Mouse (Mus musculus) neural tube, embryonic 14.5 days (tissue): ENCODE data around the gene Pth1r. TPM values are rescaled to one million over a fixed set of nuclear protein-coding genes. Genes with fewer than 3 reads are reported as not detected.
A peak's percentile ranks its signal among the peaks of the same experiment; 100 is the strongest.

Experiments
- ATAC-seq: fragments of 200-750 bp; cut with Nextera tagmentation; 2 replicates; pipeline ENCODE4 v1.8.0; 2017; ENCODE audit warnings: low read depth, mild to moderate bottlenecking, moderate TSS enrichment, moderate library complexity
- H3K27ac ChIP-seq: fragments of 300-500 bp; sonication (generic); 2 replicates; pipeline ENCODE4 v1.5.1; 2014; ENCODE audit warnings: low read depth, mild to moderate bottlenecking, control low read depth, low read length, moderate library complexity, mixed read lengths
- H3K27me3 ChIP-seq: fragments of 300-500 bp; sonication (generic); 2 replicates; pipeline ENCODE4 v1.6.1; 2014; ENCODE audit warnings: low read length; ENCODE audit not compliant: control insufficient read depth, insufficient read depth
- H3K36me3 ChIP-seq: fragments of 300-500 bp; sonication (generic); 2 replicates; pipeline ENCODE4 v1.6.1; 2014; ENCODE audit warnings: low read length, mixed read lengths; ENCODE audit not compliant: control insufficient read depth, insufficient read depth
- H3K4me1 ChIP-seq: fragments of 300-500 bp; sonication (generic); 2 replicates; pipeline ENCODE4 v1.6.1; 2014; ENCODE audit warnings: low read length; ENCODE audit not compliant: control insufficient read depth, insufficient read depth
- H3K4me2 ChIP-seq: fragments of 300-500 bp; sonication (generic); 2 replicates; pipeline ENCODE4 v1.6.1; 2014; ENCODE audit warnings: mild to moderate bottlenecking, low read depth, low read length, control low read depth
- H3K4me3 ChIP-seq: fragments of 300-500 bp; sonication (generic); 2 replicates; pipeline ENCODE4 v1.5.1; 2014; ENCODE audit warnings: low read depth, low read length, control low read depth, mixed read lengths
- H3K9ac ChIP-seq: fragments of 300-500 bp; sonication (generic); replicated peaks from 2 replicates; pipeline ENCODE4 v1.6.1; 2014; ENCODE audit warnings: low read depth, mild to moderate bottlenecking, control low read depth, low read length, mixed read lengths
- H3K9me3 ChIP-seq: fragments of 300-500 bp; sonication (generic); 2 replicates; pipeline ENCODE4 v1.6.1; 2016; ENCODE audit warnings: low read length; ENCODE audit not compliant: control insufficient read depth
- WGBS: fragments of 180-500 bp; shearing (Covaris S2); extraction: QIAGEN DNeasy Blood & Tissue Kit; methylation state at CpG from one replicate; pipeline ENCODE4 v1.1.7; 2014; 5-methylcytosine and 5-hydroxymethylcytosine counted together
- polyA plus RNA-seq: library from polyadenylated mRNA; unstranded; fragments of >200 nt; fragmentation: Nextera tagmentation; extraction: Ambion mirVana; gene quantifications from 2 replicates; pipeline ENCODE4 v1.2.1, GENCODE M21; 2014

Gene Pth1r
- polyA plus RNA-seq, 1 experiment from 2014 or later, result 5.2 TPM

GRCm38 (mm10) chr9:110716775-110717174 lies 30.2 kb downstream of the Pth1r start:
- Histone ChIP-seq H3K27ac (no peak overlapping the region), H3K27me3 (no peaks in the 10 kb centered on the region), H3K9me3 (no peaks in the 10 kb centered on the region), H3K36me3 (0 out of 2 replicates have a peak, but pooled peaks cover 3% of the 10 kb centered on the region), H3K9ac (no peak overlapping the region), H3K4me3 (no peak overlapping the region), H3K4me2 (no peak overlapping the region), H3K4me1 (no peaks in the 10 kb centered on the region)
- WGBS, result 33% methylated on average over 4 of the region's 4 CpGs
- ATAC-seq, result peak; percentile 92

GRCm38 (mm10) chr9:110715426-110715825 lies 31.5 kb downstream of the Pth1r start:
- no peak for ATAC-seq
- Histone ChIP-seq H3K9me3 (no peaks in the 10 kb centered on the region), H3K36me3 (0 out of 2 replicates have a peak, but pooled peaks cover 3% of the 10 kb centered on the region), H3K27ac (no peak overlapping the region), H3K4me2 (no peak overlapping the region), H3K9ac (no peak overlapping the region), H3K4me3 (no peak overlapping the region), H3K4me1 (no peaks in the 10 kb centered on the region), H3K27me3 (no peaks in the 10 kb centered on the region)
- 64% methylated on average over 1 of the region's 1 CpGs for WGBS

- Histone ChIP-seq H3K36me3 (peaks cover 6% of the 10 kb centered on the region; the same call in 1 of the 2 replicates), H3K4me2 (no peak overlapping the region), H3K9ac (no peak overlapping the region), H3K27ac (no peak overlapping the region), H3K27me3 (no peaks in the 10 kb centered on the region), H3K4me1 (no peaks in the 10 kb centered on the region), H3K9me3 (no peaks in the 10 kb centered on the region), H3K4me3 (no peak overlapping the region)
- 70% methylated on average over 1 of the region's 1 CpGs for WGBS
- no peak for ATAC-seq
These were observed 33.6 kb downstream of the Pth1r start for GRCm38 (mm10) chr9:110713389-110713788.

GRCm38 (mm10) chr9:110712545-110712944 lies 34.4 kb downstream of the Pth1r start:
- Histone ChIP-seq H3K4me2 (no peak overlapping the region), H3K9ac (no peak overlapping the region), H3K4me1 (no peaks in the 10 kb centered on the region), H3K27ac (no peak overlapping the region), H3K4me3 (no peak overlapping the region), H3K27me3 (no peaks in the 10 kb centered on the region), H3K36me3 (peaks cover 7% of the 10 kb centered on the region; the same call in 1 of the 2 replicates), H3K9me3 (no peaks in the 10 kb centered on the region)
- WGBS, result 95% methylated on average over 4 of the region's 4 CpGs
- no peak for ATAC-seq

GRCm38 (mm10) chr9:110711996-110712395 lies 34.9 kb downstream of the Pth1r start:
- no peak overlapping the region for H3K9ac ChIP-seq
- WGBS, result 93% methylated on average over 6 of the region's 6 CpGs
- H3K4me2 ChIP-seq, result no peak overlapping the region
- peaks cover 7% of the 10 kb centered on the region; the same call in 1 of the 2 replicates for H3K36me3 ChIP-seq
- no peak overlapping the region for H3K4me3 ChIP-seq
- no peak for ATAC-seq
- H3K4me1 ChIP-seq, result no peaks in the 10 kb centered on the region
- no peak overlapping the region for H3K27ac ChIP-seq
- no peaks in the 10 kb centered on the region for H3K27me3 ChIP-seq
- H3K9me3 ChIP-seq, result no peaks in the 10 kb centered on the region

- WGBS, result 94% methylated on average over 1 of the region's 1 CpGs
- no peak for ATAC-seq
These were observed 35.4 kb downstream of the Pth1r start for GRCm38 (mm10) chr9:110711532-110711931.

GRCm38 (mm10) chr9:110709640-110710258 lies 37.2 kb downstream of the Pth1r start:
- Histone ChIP-seq H3K4me2 (no peak overlapping the region; the same call in 1 of the 2 replicates), H3K27me3 (no peaks in the 10 kb centered on the region), H3K4me1 (no peaks in the 10 kb centered on the region), H3K36me3 (peaks cover 7% of the 10 kb centered on the region; the same call in 1 of the 2 replicates), H3K9ac (no peak overlapping the region), H3K27ac (no peak overlapping the region), H3K9me3 (no peaks in the 10 kb centered on the region), H3K4me3 (no peak overlapping the region)
- peak; percentile 85 for ATAC-seq
- 48% methylated on average over 5 of the region's 5 CpGs for WGBS

More at GRCm38 (mm10) chr9:110711532-110711931, 35.4 kb downstream of the Pth1r start:
- no peaks in the 10 kb centered on the region for H3K27me3 ChIP-seq
- H3K27ac ChIP-seq, result no peak overlapping the region
- H3K9me3 ChIP-seq, result no peaks in the 10 kb centered on the region
- H3K4me2 ChIP-seq, result no peak overlapping the region
- H3K9ac ChIP-seq, result no peak overlapping the region
- H3K36me3 ChIP-seq, result peaks cover 7% of the 10 kb centered on the region; the same call in 1 of the 2 replicates
- H3K4me1 ChIP-seq, result no peaks in the 10 kb centered on the region
- H3K4me3 ChIP-seq, result no peak overlapping the region

GRCm38 (mm10) chr9:110706784-110707183 lies 40.2 kb downstream of the Pth1r start:
- no peak for ATAC-seq
- Histone ChIP-seq H3K27me3 (no peaks in the 10 kb centered on the region), H3K27ac (no peak overlapping the region), H3K4me3 (no peak overlapping the region), H3K9me3 (no peaks in the 10 kb centered on the region), H3K36me3 (peaks cover 7% of the 10 kb centered on the region), H3K4me1 (no peaks in the 10 kb centered on the region), H3K9ac (no peak overlapping the region), H3K4me2 (no peak overlapping the region)
- 89% methylated on average over 5 of the region's 5 CpGs for WGBS

- Histone ChIP-seq H3K9me3 (no peaks in the 10 kb centered on the region), H3K4me1 (no peaks in the 10 kb centered on the region), H3K4me2 (no peak overlapping the region), H3K9ac (no peak overlapping the region), H3K36me3 (peaks cover 7% of the 10 kb centered on the region), H3K27me3 (no peaks in the 10 kb centered on the region), H3K27ac (no peak overlapping the region), H3K4me3 (no peak overlapping the region)
- WGBS, result 89% methylated on average over 6 of the region's 6 CpGs
- no peak for ATAC-seq
These were observed 43.0 kb downstream of the Pth1r start for GRCm38 (mm10) chr9:110703951-110704350.
